Mouse (Mus musculus) right cerebral cortex, postnatal 10 days (tissue): ENCODE data around the gene Gm10720.
"Not testable (repeated sequence)": the region's sequence is repeated elsewhere in the genome, so short reads cannot be mapped to it uniquely, and the experiment has no call there.

Source experiments
- DNase-seq, 2 experiments: peaks; one replicate each; pipeline ENCODE4 v3.0.0; 2021; ENCODE audit warnings: low spot score in 2 of 2

Gm10720 gene

GRCm38 (mm10) chr9:3025653-3026052 is 10.2 kb downstream of the Gm10720 start:
- peak; percentile 69 to 78 for DNase-seq

- not testable (repeated sequence) for DNase-seq
Observed at GRCm38 (mm10) chr9:3026136-3026535, 10.7 kb downstream of the Gm10720 start.

GRCm38 (mm10) chr9:3026741-3027140 is 11.3 kb downstream of the Gm10720 start:
- not testable (repeated sequence) for DNase-seq

DNA sequence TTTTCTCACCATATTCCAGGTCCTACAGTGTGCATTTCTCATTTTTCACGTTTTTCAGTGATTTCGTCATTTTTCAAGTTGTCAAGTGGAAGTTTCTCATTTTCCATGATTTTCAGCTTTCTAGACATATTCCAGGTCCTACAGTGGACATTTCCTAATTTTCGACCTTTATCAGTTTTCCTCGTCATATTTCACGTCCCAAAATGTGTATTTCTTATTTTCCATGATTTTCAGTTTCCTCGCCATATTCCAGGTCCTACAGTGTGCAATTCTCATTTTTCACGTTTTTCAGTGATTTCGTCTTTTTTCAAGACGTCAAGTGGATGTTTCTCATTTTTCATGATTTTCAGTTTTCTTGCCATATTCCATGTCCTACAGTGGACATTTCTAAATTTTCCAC is 11.7 kb downstream of the Gm10720 start:
- DNase-seq: not testable (repeated sequence)

GRCm38 (mm10) chr9:3029276-3030000 is 14.0 kb downstream of the Gm10720 start:
- DNase-seq: peak; percentile 27 to 31

DNA sequence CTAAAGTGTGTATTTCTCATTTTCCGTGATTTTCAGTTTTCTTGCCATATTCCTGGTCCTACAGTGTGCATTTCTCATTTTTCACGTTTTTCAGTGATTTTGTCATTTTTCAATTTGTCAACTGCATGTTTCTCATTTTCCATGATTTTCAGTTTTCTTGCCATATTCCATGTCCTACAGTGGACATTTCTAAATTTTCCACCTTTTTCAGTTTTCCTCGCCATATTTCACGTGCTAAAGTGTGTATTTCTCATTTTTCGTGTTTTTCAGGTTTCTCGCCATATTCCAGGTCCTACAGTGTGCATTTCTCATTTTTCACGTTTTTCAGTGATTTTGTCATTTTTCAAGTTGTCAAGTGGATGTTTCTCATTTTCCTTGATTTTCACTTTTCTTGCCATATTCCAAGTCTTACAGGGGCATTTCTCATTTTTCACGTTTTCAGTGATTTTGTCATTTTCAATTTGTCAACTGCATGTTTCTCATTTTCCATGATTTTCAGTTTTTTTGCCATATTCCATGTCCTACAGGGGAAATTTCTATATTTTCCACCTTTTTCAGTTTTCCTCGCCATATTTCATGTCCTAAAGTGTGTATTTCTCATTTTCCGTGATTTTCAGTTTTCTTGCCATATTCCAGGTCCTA is 15.3 kb downstream of the Gm10720 start:
- not testable (repeated sequence) for DNase-seq

- DNase-seq: not testable (repeated sequence)
Observed at GRCm38 (mm10) chr9:3034299-3034698, 18.8 kb downstream of the Gm10720 start, which contains the start of gene Gm17535. Gm17535 (plus strand) TSS chr9:3034599.

DNA sequence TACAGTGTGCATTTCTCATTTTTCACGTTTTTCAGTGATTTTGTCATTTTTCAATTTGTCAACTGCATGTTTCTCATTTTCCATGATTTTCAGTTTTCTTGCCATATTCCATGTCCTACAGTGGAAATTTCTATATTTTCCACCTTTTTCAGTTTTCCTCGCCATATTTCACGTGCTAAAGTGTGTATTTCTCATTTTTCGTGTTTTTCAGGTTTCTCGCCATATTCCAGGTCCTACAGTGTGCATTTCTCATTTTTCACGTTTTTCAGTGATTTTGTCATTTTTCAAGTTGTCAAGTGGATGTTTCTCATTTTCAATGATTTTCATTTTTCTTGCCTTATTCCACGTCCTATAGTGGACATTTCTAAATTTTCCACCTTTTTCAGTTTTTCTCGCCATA is 21.1 kb downstream of the Gm10720 start, which contains the start of gene Gm10715:
Gene Gm10715 (plus strand): TSS at position 301 of the 400 bp plus-strand sequence.
- not testable (repeated sequence) for DNase-seq

DNA sequence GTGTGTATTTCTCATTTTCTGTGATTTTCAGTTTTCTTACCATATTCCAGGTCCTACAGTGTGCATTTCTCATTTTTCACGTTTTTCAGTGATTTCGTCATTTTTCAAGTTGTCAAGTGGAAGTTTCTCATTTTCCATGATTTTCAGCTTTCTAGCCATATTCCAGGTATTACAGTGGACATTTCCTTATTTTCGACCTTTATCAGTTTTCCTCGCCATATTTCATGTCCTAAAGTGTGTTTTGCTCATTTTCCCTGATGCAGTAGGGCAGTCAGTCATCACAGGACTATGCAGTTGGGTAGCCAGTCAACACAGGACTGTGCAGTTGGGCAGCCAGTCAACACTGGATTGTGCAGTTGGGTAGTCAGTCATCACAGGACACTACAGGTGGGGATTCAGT is 22.7 kb downstream of the Gm10720 start:
- not testable (repeated sequence) for DNase-seq
